ENCODE assay signal across 1 mouse cellular context in the genomic region with DNA sequence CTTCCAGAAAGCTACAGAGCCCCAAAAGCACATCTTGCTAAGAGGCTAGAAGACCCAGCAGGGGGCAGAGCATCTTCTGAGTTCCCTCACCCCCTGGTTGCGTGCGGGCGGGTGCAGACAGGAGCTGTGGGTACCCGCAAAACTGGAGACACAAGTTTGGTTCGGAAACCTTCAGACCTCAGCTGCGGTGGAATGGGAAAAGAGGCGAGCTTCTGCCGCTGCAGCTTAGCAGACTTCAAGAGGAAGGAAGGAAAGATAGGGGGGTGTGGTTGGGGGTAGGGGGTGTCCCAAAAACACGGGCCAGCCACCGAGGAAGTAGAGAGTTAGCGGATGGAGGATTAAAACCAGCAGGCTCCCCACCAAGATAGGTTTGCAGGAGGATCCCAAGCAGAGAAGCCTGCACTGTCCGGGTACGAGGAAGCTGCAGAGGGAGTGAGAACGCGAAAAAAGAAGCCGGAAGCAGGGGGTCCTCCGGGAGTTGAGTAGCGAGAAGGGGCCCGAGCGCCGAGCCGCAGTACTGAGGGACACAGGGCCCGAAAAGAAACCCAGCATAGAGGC.
A peak's percentile ranks its signal among the peaks of the same experiment; 100 is the strongest.
TF ChIP-seq lines count a peak whose summit lies in the region.

No protein-coding gene starts in this region.

TF ChIP-seq in CH12.LX, 34 proteins besides CTCF, POLR2A, EP300 and RAD21 (continued from another document):
- TF ChIP-seq USF1 (IDR thresholded peaks at IDR 0.05; ENCODE audit: low read depth, low read length) (no peak), JUND (conservative IDR thresholded peaks at IDR 0.05; ENCODE audit: low read depth, low read length) (no peak), E2F4 (IDR thresholded peaks at IDR 0.05; ENCODE audit: insufficient replicate concordance, low read depth, low read length) (no peak), NELFE (IDR thresholded peaks at IDR 0.05; ENCODE audit: low read depth, low read length) (no peak; the same call in 1 of the 2 replicates), NRF1 (IDR thresholded peaks at IDR 0.05; ENCODE audit: low read depth, low read length) (0 out of 2 replicates have a peak, but pooled peaks have one; percentile 28), KAT2A (IDR thresholded peaks at IDR 0.05; ENCODE audit: insufficient replicate concordance, low read length) (no peak), RCOR1 (conservative IDR thresholded peaks at IDR 0.05; ENCODE audit: low read depth, low read length) (no peak)
